Mouse (Mus musculus): ENCODE results near the gene Pard3b. TPM values are rescaled to one million over a fixed set of nuclear protein-coding genes. Genes with fewer than 3 reads are reported as not detected.

Pard3b gene
- polyA plus RNA-seq, 1 experiment from 2014 or later: 8.8 TPM

DNA sequence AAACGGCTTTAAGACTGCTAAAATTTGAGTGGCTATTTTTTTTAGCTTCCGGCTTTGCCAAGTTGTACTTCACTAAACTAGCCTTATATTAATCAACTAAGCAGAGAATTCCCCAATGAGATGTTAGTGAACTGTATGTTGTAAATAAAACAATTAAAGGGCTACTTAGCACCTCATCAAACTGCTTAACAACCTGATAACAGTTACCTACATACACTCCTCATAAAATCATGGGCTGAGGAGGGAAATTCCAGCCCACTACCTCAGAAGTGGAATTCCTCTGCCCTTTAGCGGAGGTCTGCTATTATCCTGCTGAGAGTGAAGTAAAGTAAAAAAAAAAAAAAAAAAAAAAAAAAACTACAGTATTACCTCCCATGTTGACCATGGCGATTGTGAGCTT is 986.7 kb downstream of the Pard3b start:
- Histone ChIP-seq H3K4me2 (no peak overlapping the region), H3K27me3 (ENCODE audit: control insufficient read depth, insufficient read depth, low read length) (no peaks in the 10 kb centered on the region), H3K4me3 (ENCODE audit: low read depth, low read length) (no peak overlapping the region), H3K4me1 (ENCODE audit: control insufficient read depth, insufficient read depth, low read length) (no peaks in the 10 kb centered on the region), H3K36me3 (ENCODE audit: control insufficient read depth, insufficient read depth, low read length) (no peaks in the 10 kb centered on the region), H3K27ac (ENCODE audit: low read depth, low read length) (no peak overlapping the region), H3K9ac (ENCODE audit: low read length) (no peak overlapping the region), H3K9me3 (ENCODE audit: control insufficient read depth, low read length) (no peaks in the 10 kb centered on the region)
- DNase-seq (ENCODE audit: low spot score, missing footprints) (no peak), ATAC-seq (ENCODE audit: low FRiP score) (no peak)
- 88% methylated on average over 4 of the region's 4 CpGs for WGBS

DNA sequence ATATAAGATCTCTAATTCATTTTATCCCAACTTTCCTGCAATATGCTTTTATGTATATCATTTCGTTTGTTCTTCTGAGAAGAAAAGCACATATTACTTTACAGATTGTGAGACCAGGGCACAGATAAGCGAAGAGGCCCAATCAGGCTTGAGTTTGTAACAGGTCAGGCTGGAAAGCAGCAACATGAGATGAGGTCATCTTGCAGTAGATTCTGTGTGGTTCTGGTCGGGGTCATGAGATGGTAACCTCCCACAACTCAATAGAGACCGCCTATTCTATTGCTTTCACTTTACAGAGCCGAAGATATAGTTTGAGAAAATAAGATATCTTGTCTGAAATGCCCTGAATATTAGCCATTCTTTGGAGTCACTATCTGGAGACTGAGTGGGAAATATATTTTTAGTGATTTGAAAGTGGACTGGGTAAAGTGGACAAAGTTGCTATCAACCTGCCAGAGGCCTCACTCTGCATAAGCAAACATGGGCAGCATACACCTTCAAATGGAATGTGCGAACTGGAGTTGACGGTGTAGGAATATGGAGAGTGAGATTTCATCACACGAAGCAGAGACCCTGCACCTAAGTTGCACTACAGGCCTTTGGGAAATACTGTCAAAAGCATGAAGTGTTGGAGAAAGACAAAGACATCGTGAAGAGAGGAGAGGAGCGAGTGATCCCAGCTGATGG is 987.3 kb downstream of the Pard3b start:
- H3K9me3 ChIP-seq (ENCODE audit: control insufficient read depth, low read length): no peaks in the 10 kb centered on the region
- H3K4me1 ChIP-seq (ENCODE audit: control insufficient read depth, insufficient read depth, low read length): no peaks in the 10 kb centered on the region
- 0 out of 2 replicates have a peak overlapping the region, but pooled peaks have one; percentile 8 for H3K27ac ChIP-seq (ENCODE audit: low read depth, low read length)
- 86% methylated on average over 10 of the region's 10 CpGs for WGBS
- ATAC-seq (ENCODE audit: low FRiP score) (no peak), DNase-seq (ENCODE audit: low spot score, missing footprints) (no peak)
- no peak overlapping the region for H3K4me3 ChIP-seq (ENCODE audit: low read depth, low read length)
- no peak overlapping the region for H3K4me2 ChIP-seq
- no peaks in the 10 kb centered on the region for H3K36me3 ChIP-seq (ENCODE audit: control insufficient read depth, insufficient read depth, low read length)
- no peak overlapping the region for H3K9ac ChIP-seq (ENCODE audit: low read length)
- H3K27me3 ChIP-seq (ENCODE audit: control insufficient read depth, insufficient read depth, low read length): no peaks in the 10 kb centered on the region

DNA sequence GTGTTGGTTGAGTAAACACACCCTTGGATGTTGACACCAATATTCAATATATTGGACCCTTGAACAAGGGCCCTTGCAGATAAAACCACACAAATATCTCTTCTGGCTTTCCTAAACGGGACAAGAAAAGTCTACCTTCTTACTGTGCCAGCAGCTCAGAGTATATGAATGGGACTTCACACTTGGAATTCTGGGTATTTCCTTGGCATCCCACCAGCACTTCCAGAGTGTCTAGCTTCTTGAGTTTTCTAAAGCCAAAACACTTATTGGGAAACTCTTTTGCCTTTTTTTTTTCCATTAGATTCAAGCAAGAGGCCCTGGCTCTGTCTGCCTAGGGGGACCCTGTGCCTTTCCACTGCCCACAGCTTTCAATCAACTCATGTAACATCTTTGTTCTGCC is 991.3 kb downstream of the Pard3b start:
- Histone ChIP-seq H3K27me3 (ENCODE audit: control insufficient read depth, insufficient read depth, low read length) (no peaks in the 10 kb centered on the region), H3K9me3 (ENCODE audit: control insufficient read depth, low read length) (no peaks in the 10 kb centered on the region), H3K9ac (ENCODE audit: low read length) (no peak overlapping the region), H3K27ac (ENCODE audit: low read depth, low read length) (no peak overlapping the region), H3K4me2 (no peak overlapping the region), H3K4me1 (ENCODE audit: control insufficient read depth, insufficient read depth, low read length) (no peaks in the 10 kb centered on the region), H3K4me3 (ENCODE audit: low read depth, low read length) (no peak overlapping the region), H3K36me3 (ENCODE audit: control insufficient read depth, insufficient read depth, low read length) (no peaks in the 10 kb centered on the region)
- ATAC-seq (ENCODE audit: low FRiP score) (no peak), DNase-seq (ENCODE audit: low spot score, missing footprints) (peak; percentile 76)
- WGBS: 80% methylated on average over 1 of the region's 1 CpGs

DNA sequence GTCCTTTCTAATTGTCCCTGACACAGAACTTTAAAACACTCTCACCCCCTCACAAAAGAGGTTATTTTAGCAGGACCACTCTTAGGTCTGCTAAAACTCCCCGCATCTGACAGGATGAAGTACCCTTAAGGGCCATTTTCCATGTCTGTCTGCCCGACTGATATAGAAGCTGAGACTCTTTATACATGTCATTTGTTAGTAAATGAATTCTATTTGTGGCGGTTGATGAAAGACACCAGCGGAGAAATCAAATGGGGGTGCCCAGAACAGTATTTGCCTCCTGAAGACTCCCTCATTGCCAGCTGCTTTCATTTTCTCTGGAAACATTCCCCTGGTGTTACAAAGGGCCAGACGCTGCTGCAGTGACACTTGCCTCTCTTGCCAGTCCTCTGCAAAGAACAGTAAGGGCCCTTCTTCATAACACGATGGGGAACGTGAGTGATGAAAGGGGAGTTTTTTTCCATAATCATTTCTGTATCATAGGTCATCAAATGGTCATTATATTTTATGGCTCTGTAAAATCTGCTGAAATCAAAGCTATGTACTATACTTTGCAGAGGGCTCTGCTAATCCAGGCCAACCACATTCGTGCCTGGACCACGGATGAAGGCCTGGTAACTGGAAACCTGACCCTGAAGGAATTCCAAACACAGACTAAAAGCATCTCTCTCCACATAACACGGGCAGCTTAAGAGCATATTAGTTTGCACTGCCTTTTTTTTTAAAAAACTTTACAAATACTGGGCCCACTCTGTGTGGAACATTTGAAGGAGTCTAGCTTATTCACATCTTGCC is 993.1 kb downstream of the Pard3b start:
- WGBS: 59% methylated on average over 10 of the region's 10 CpGs
- ATAC-seq (ENCODE audit: low FRiP score): peak; percentile 48; the same call in 1 of the 2 replicates

DNA sequence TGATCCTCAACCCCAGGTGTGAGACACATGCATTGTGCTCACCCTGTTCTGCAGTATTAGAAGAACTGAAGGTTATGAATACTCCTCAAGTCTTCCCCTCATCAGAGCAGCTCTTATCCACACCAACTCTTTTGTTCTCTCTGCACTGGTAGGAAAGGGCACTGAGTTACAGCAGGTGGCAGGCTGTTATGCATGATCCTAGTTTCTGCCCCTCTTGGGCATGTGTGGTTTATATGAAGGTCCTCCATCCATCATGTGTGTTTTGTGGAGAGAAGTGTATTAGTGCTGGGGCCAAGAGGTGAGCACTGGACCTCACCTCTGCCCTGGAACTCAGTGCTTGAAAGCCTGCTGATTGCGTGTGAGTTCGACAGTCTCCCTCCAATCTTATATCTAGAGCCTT is 994.3 kb downstream of the Pard3b start:
- no peak overlapping the region for H3K4me3 ChIP-seq (ENCODE audit: low read depth, low read length)
- no peaks in the 10 kb centered on the region for H3K27me3 ChIP-seq (ENCODE audit: control insufficient read depth, insufficient read depth, low read length)
- no peaks in the 10 kb centered on the region for H3K36me3 ChIP-seq (ENCODE audit: control insufficient read depth, insufficient read depth, low read length)
- H3K4me2 ChIP-seq: no peak overlapping the region
- no peak for ATAC-seq (ENCODE audit: low FRiP score)
- WGBS: 91% methylated on average over 2 of the region's 2 CpGs
- H3K27ac ChIP-seq (ENCODE audit: low read depth, low read length): no peak overlapping the region
- DNase-seq (ENCODE audit: low spot score, missing footprints): peak; percentile 54
- no peaks in the 10 kb centered on the region for H3K4me1 ChIP-seq (ENCODE audit: control insufficient read depth, insufficient read depth, low read length)
- H3K9me3 ChIP-seq (ENCODE audit: control insufficient read depth, low read length): no peaks in the 10 kb centered on the region
- H3K9ac ChIP-seq (ENCODE audit: low read length): no peak overlapping the region

More for the DNA sequence above, 993.1 kb downstream of the Pard3b start:
- peak; percentile 72 for DNase-seq (ENCODE audit: low spot score, missing footprints)
- Histone ChIP-seq H3K27ac (ENCODE audit: low read depth, low read length) (no peak overlapping the region), H3K4me2 (no peak overlapping the region), H3K4me3 (ENCODE audit: low read depth, low read length) (no peak overlapping the region), H3K9ac (ENCODE audit: low read length) (no peak overlapping the region), H3K9me3 (ENCODE audit: control insufficient read depth, low read length) (no peaks in the 10 kb centered on the region), H3K27me3 (ENCODE audit: control insufficient read depth, insufficient read depth, low read length) (no peaks in the 10 kb centered on the region), H3K36me3 (ENCODE audit: control insufficient read depth, insufficient read depth, low read length) (no peaks in the 10 kb centered on the region), H3K4me1 (ENCODE audit: control insufficient read depth, insufficient read depth, low read length) (no peaks in the 10 kb centered on the region)

DNA sequence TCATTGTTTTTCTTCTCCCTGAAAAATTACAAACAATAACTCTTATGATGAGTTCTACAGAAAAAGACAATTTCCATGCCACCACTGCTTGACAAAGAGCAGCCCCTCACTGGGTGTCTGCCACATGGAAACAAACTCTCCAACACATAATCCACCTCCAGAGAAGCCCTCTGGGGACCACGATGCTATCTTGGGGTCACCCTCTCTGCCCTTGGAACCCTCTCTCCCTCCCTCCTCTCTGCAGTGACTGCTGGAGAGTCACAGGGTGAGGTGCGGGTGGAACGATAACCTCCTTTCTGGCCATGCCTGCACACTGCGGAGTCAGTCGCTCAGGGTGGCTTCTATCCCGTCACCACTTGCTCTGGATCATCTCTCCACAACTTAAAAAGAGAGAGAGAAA is 996.6 kb downstream of the Pard3b start:
- H3K36me3 ChIP-seq (ENCODE audit: control insufficient read depth, insufficient read depth, low read length): no peaks in the 10 kb centered on the region
- H3K27me3 ChIP-seq (ENCODE audit: control insufficient read depth, insufficient read depth, low read length): no peaks in the 10 kb centered on the region
- H3K4me3 ChIP-seq (ENCODE audit: low read depth, low read length): no peak overlapping the region
- H3K4me2 ChIP-seq: no peak overlapping the region
- DNase-seq (ENCODE audit: low spot score, missing footprints) (peak; percentile 81), ATAC-seq (ENCODE audit: low FRiP score) (no peak)
- no peaks in the 10 kb centered on the region for H3K4me1 ChIP-seq (ENCODE audit: control insufficient read depth, insufficient read depth, low read length)
- H3K27ac ChIP-seq (ENCODE audit: low read depth, low read length): no peak overlapping the region
- H3K9ac ChIP-seq (ENCODE audit: low read length): no peak overlapping the region
- no peaks in the 10 kb centered on the region for H3K9me3 ChIP-seq (ENCODE audit: control insufficient read depth, low read length)
- WGBS: 75% methylated on average over 6 of the region's 6 CpGs

DNA sequence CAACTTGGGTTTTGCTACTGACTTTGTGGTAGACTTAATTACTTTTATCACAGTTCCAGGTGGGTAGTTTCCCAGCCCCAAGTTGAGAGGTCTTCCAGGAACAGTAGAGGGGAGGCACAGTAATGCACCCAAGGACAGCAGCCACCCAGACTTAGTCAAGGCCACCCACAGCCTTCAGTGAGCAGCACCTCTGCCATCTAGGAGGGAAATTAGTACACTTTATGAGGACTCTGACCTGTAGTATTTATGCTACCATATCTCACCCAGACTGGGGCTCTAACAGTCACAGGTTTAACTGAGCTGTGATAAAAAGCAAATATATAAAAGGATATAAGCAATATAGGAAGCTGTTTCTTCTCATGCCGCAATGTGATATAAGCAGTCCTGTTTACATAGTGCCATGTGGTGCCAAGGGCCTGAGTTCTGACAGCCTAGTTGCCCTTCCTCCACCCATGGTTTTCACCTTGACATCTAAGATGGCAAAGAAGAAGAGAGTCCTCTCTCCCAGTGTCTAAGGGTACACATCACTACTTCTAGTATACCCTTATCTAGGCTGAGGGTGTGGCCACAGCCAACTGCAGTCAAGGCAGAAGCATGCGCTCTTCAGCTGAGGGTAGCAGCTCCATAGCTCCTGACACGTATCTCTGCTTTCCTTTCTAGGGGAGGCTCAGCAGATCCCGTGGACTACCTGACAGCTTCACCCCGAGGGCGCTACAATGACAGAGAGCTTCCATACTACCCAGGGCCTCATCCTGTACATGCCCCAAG is 998.5 kb downstream of the Pard3b start:
- H3K27ac ChIP-seq (ENCODE audit: low read depth, low read length): no peak overlapping the region
- ATAC-seq (ENCODE audit: low FRiP score): no peak
- H3K9ac ChIP-seq (ENCODE audit: low read length): no peak overlapping the region
- H3K4me1 ChIP-seq (ENCODE audit: control insufficient read depth, insufficient read depth, low read length): no peaks in the 10 kb centered on the region
- H3K36me3 ChIP-seq (ENCODE audit: control insufficient read depth, insufficient read depth, low read length): no peaks in the 10 kb centered on the region
- peak; percentile 82 for DNase-seq (ENCODE audit: low spot score, missing footprints)
- H3K9me3 ChIP-seq (ENCODE audit: control insufficient read depth, low read length): no peaks in the 10 kb centered on the region
- no peaks in the 10 kb centered on the region for H3K27me3 ChIP-seq (ENCODE audit: control insufficient read depth, insufficient read depth, low read length)
- no peak overlapping the region for H3K4me2 ChIP-seq
- WGBS: 94% methylated on average over 6 of the region's 6 CpGs
- no peak overlapping the region for H3K4me3 ChIP-seq (ENCODE audit: low read depth, low read length)

DNA sequence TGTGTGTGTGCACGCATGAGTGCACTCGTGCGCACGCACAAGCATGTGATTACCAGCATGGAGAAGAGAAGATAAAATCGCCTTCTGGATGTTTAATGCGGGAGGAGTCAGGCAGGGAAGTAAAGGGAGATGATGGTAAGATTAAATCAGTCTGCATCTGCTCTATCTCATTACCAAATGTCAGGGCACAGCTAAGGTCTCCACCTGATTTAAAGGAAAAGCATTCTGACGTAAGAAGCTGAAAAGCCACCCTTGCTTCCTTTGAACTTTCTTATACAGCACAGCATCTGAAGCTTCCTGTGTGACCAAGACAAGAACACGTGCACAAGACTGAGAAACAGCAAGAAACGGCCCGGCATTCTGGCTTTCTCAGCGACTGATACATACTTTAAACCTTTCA is 1000.4 kb downstream of the Pard3b start:
- Histone ChIP-seq H3K27me3 (ENCODE audit: control insufficient read depth, insufficient read depth, low read length) (no peaks in the 10 kb centered on the region), H3K4me3 (ENCODE audit: low read depth, low read length) (no peak overlapping the region), H3K4me1 (ENCODE audit: control insufficient read depth, insufficient read depth, low read length) (no peaks in the 10 kb centered on the region), H3K9me3 (ENCODE audit: control insufficient read depth, low read length) (no peaks in the 10 kb centered on the region), H3K27ac (ENCODE audit: low read depth, low read length) (no peak overlapping the region), H3K9ac (ENCODE audit: low read length) (no peak overlapping the region), H3K4me2 (no peak overlapping the region), H3K36me3 (ENCODE audit: control insufficient read depth, insufficient read depth, low read length) (no peaks in the 10 kb centered on the region)
- ATAC-seq (ENCODE audit: low FRiP score): no peak
- 88% methylated on average over 11 of the region's 11 CpGs for WGBS
- DNase-seq (ENCODE audit: low spot score, missing footprints): peak; percentile 77

DNA sequence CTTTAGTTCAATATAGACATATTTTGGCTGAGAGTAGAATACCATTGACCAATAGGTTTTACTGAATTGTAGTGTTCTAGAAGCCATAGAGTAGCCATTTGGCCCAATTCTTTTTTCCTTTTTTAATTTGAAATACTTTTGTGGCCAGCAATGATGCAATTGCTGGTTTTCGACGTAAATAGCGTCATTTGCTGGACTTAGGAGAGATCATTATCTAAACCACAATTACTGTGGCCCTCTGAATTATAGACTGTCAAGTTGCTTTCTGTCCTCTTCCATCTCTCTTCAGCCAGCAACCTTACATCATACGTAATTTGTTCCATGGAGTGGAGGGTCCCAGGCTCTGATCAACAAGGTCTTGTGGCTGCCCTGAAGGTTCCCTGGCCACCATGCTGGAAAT is 1000.8 kb downstream of the Pard3b start:
- H3K4me1 ChIP-seq (ENCODE audit: control insufficient read depth, insufficient read depth, low read length): no peaks in the 10 kb centered on the region
- DNase-seq (ENCODE audit: low spot score, missing footprints) (no peak), ATAC-seq (ENCODE audit: low FRiP score) (no peak)
- 96% methylated on average over 4 of the region's 4 CpGs for WGBS
- H3K27me3 ChIP-seq (ENCODE audit: control insufficient read depth, insufficient read depth, low read length): no peaks in the 10 kb centered on the region
- no peak overlapping the region for H3K9ac ChIP-seq (ENCODE audit: low read length)
- no peak overlapping the region for H3K4me2 ChIP-seq
- H3K36me3 ChIP-seq (ENCODE audit: control insufficient read depth, insufficient read depth, low read length): no peaks in the 10 kb centered on the region
- H3K27ac ChIP-seq (ENCODE audit: low read depth, low read length): no peak overlapping the region
- H3K9me3 ChIP-seq (ENCODE audit: control insufficient read depth, low read length): no peaks in the 10 kb centered on the region
- no peak overlapping the region for H3K4me3 ChIP-seq (ENCODE audit: low read depth, low read length)

Data from midbrain, embryonic 11.5 days (tissue).